Mouse (Mus musculus): ENCODE measurements at regions not wholly inside any gene's neighbourhood (a gene's known extent, or its start where the extent isn't known, plus 50 kb on each side); places are given as distances from the start of the nearest gene placed in this dataset.

DNA sequence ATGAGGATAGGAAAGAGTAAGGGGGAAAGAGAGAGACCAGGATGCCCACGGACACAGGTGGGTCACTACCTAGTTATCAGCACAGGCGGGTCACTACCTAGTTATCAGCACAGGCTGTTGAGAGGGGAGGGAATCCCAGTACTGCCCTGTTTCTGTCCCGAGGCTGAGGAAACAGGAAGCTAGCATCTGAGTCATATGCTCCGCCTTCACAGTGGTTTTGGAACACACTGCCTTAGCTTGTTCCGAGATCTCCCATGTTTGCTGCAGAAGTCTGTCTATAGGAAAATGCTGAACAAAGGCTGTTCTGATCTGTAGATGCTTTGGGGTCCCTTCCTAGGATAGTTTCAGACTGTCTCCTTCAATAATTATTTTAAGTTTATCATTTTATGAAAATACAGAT is 55.4 kb upstream of the Chd6 start:
- Histone ChIP-seq H3K4me1 (replicated peaks) (no peaks in the 10 kb centered on the region), H3K9me3 (replicated peaks) (no peaks in the 10 kb centered on the region), H3K4me3 (replicated peaks) (no peak overlapping the region), H3K36me3 (no peaks in the 10 kb centered on the region), H3K9ac (no peak overlapping the region), H3K27ac (no peak overlapping the region), H3K4me2 (no peak overlapping the region), H3K27me3 (no peaks in the 10 kb centered on the region)
- 38% methylated on average over 5 of the region's 5 CpGs for WGBS (ENCODE audit: insufficient replicate concordance)
- ATAC-seq (ENCODE audit: low read depth) (no peak), DNase-seq (no peak)
